Mouse (Mus musculus) embryonic fibroblast, embryonic 13.5 days (primary cell): ENCODE results near the gene Myrfl. TPM values are rescaled to one million over a fixed set of nuclear protein-coding genes. Genes with fewer than 3 reads are reported as not detected.

Source experiments
- H3K27ac ChIP-seq: 2 replicates; pipeline ENCODE4 v1.5.1; 2012; ENCODE audit warnings: low read length, control low read depth, inconsistent platforms; ENCODE audit not compliant: insufficient read depth
- H3K4me1 ChIP-seq: 2 replicates; pipeline ENCODE4 v1.6.1; 2011; ENCODE audit warnings: low read length; ENCODE audit not compliant: control insufficient read depth, insufficient read depth
- H3K4me3 ChIP-seq: 2 replicates; pipeline ENCODE4 v1.5.1; 2011; ENCODE audit warnings: mild to moderate bottlenecking, control low read depth, low read length; ENCODE audit not compliant: insufficient read depth
- CTCF ChIP-seq: IDR thresholded peaks from 2 replicates; pipeline ENCODE4 v1.5.1; 2011; ENCODE audit warnings: mild to moderate bottlenecking, control low read depth, low read length, moderate library complexity, borderline replicate concordance; ENCODE audit not compliant: insufficient read depth
- POLR2A ChIP-seq: IDR thresholded peaks from 2 replicates; pipeline ENCODE4 v1.6.1; 2011; ENCODE audit warnings: low read depth, mild to moderate bottlenecking, control low read depth, low read length, moderate library complexity
- polyA plus RNA-seq: library from polyadenylated mRNA; stranded (reverse); fragments of >200 nt; gene quantifications from 2 replicates; pipeline ENCODE4 v1.2.4, GENCODE M21; 2011; ENCODE audit warnings: low read depth; ENCODE audit not compliant: missing spikeins, insufficient read length

Myrfl gene
- polyA plus RNA-seq, 1 experiment = not detected

- no peak for TF ChIP-seq POLR2A
- TF ChIP-seq CTCF = no peak
- Histone ChIP-seq H3K4me3 (no peak overlapping the region), H3K27ac (no peak overlapping the region), H3K4me1 (peaks cover 3% of the 10 kb centered on the region)
Observed at GRCm38 (mm10) chr10:116727702-116728298, 168.9 kb downstream of the Myrfl start.

Other genes with a start within 250 kb of the Myrfl start
- 25.7 and 37.9 TPM in 2 replicates for gene Rab3ip, start 53.9 kb upstream of the Myrfl start, polyA plus RNA-seq
- not detected in 2 replicates for gene Gm10271, start 75.7 kb upstream of the Myrfl start, polyA plus RNA-seq
- not detected in 2 replicates for gene Best3, start 89.4 kb upstream of the Myrfl start, polyA plus RNA-seq
- not detected in 2 replicates for gene Lrrc10, start 148.4 kb upstream of the Myrfl start, polyA plus RNA-seq
- gene Cct2, start 166.9 kb upstream of the Myrfl start, polyA plus RNA-seq = 458 and 514 TPM in 2 replicates